8 mouse cellular contexts compared by ENCODE assay signal in genomic region chr17:28523355-28524008, GRCm38 (mm10). TPM values are rescaled to one million over a fixed set of nuclear protein-coding genes. Genes with fewer than 3 reads are reported as not detected.
A peak's percentile ranks its signal among the peaks of the same experiment; 100 is the strongest.
DNase-seq lines count a peak whose midpoint lies in the region; ATAC-seq and TF ChIP-seq lines count a peak whose summit lies in the region.

No protein-coding gene starts in this region.

- no peaks in the 10 kb centered on the region for H3K27me3 ChIP-seq in liver, adult 2 months (ENCODE audit: control insufficient read depth, insufficient read depth, low read length)
- H3K27me3 ChIP-seq in hindbrain, postnatal 0 days (ENCODE audit: insufficient read depth, low read length), result no peaks in the 10 kb centered on the region
- peaks cover 35% of the 10 kb centered on the region for H3K27me3 ChIP-seq in neural tube, embryonic 12.5 days (replicated peaks)

- H3K9ac ChIP-seq in liver, adult 2 months (ENCODE audit: low read depth, low read length), result peak overlapping the region; percentile 87
- peak overlapping the region; percentile 92 for H3K9ac ChIP-seq in hindbrain, postnatal 0 days (replicated peaks; ENCODE audit: low read length)
- peak overlapping the region; percentile 77; the same call in 1 of the 2 replicates for H3K9ac ChIP-seq in neural tube, embryonic 12.5 days

- WGBS in liver, adult 2 months, result 10% methylated on average over 28 of the region's 28 CpGs
- 8% methylated on average over 28 of the region's 28 CpGs for WGBS in hindbrain, postnatal 0 days
- 8% methylated on average over 28 of the region's 28 CpGs for WGBS in neural tube, embryonic 12.5 days

- H3K27ac ChIP-seq in liver, adult 2 months (replicated peaks; ENCODE audit: insufficient read depth, low read depth, low read length), result peak overlapping the region; percentile 69
- peak overlapping the region; percentile 95 for H3K27ac ChIP-seq in hindbrain, postnatal 0 days
- H3K27ac ChIP-seq in neural tube, embryonic 12.5 days, result no peak overlapping the region

- H3K4me2 ChIP-seq in hindbrain, postnatal 0 days (ENCODE audit: low read depth, low read length), result peak overlapping the region; percentile 84
- H3K4me2 ChIP-seq in neural tube, embryonic 12.5 days (replicated peaks), result peak overlapping the region; percentile 96

- DNase-seq in liver, adult 2 months (ENCODE audit: extremely low read depth, low read depth, low spot score), result no peak
- DNase-seq in liver, result no peak
- DNase-seq in brain, adult 2 months (ENCODE audit: low read depth, low spot score), result peak; percentile 41
- peak; percentile 31 for DNase-seq in hindbrain, postnatal 0 days (ENCODE audit: low spot score)
- no peak for DNase-seq in gastrocnemius, postnatal 14 days
- no peak for DNase-seq in frontal cortex, adult 2 months (ENCODE audit: extremely low spot score in 1 of 2, low spot score in 1 of 2)
- no peak for DNase-seq in adrenal gland, postnatal 10 days

- H3K4me1 ChIP-seq in liver, adult 2 months (ENCODE audit: control insufficient read depth, insufficient read depth, low read length), result peaks cover 14% of the 10 kb centered on the region
- peaks cover 6% of the 10 kb centered on the region; the same call in 1 of the 2 replicates for H3K4me1 ChIP-seq in hindbrain, postnatal 0 days (ENCODE audit: insufficient read depth, low read length)
- H3K4me1 ChIP-seq in neural tube, embryonic 12.5 days, result peaks cover 11% of the 10 kb centered on the region

- H3K79me2 ChIP-seq in liver, adult 2 months (ENCODE audit: control insufficient read depth, insufficient read depth, low read length), result no peaks in the 10 kb centered on the region

- intact Hi-C loops in gastrocnemius, postnatal 14 days (cut with DNase I; ENCODE audit: low total_unique reads), result loop anchor here (5.0 kb wide), 1 partner anchor 36 kb away; no protein-coding TSS in a partner anchor

- H3K4me3 ChIP-seq in liver, adult 2 months (ENCODE audit: insufficient read depth, low read depth, low read length), result peak overlapping the region; percentile 78
- H3K4me3 ChIP-seq in hindbrain, postnatal 0 days (ENCODE audit: low read length), result peak overlapping the region; percentile 73
- peak overlapping the region; percentile 66 for H3K4me3 ChIP-seq in neural tube, embryonic 12.5 days

- no peaks in the 10 kb centered on the region for H3K36me3 ChIP-seq in liver, adult 2 months (ENCODE audit: control insufficient read depth, insufficient read depth, low read length)
- H3K36me3 ChIP-seq in hindbrain, postnatal 0 days (ENCODE audit: insufficient read depth, low read length), result no peaks in the 10 kb centered on the region
- H3K36me3 ChIP-seq in neural tube, embryonic 12.5 days, result no peaks in the 10 kb centered on the region

- H3K9me3 ChIP-seq in hindbrain, postnatal 0 days (ENCODE audit: low read length), result no peaks in the 10 kb centered on the region
- no peaks in the 10 kb centered on the region for H3K9me3 ChIP-seq in neural tube, embryonic 12.5 days

- peak; percentile 31; the same call in 1 of the 2 replicates for ATAC-seq in hindbrain, postnatal 0 days
- ATAC-seq in neural tube, embryonic 12.5 days (ENCODE audit: low FRiP score, low read depth), result 0 out of 2 replicates have a peak, but pooled peaks have one; percentile 18

- TF ChIP-seq CTCF in liver, adult 2 months (IDR thresholded peaks at IDR 0.05; ENCODE audit: low read depth, low read length), result no peak
- TF ChIP-seq CTCF in hindbrain, postnatal 0 days (IDR thresholded peaks at IDR 0.05; ENCODE audit: low read depth), result no peak

- no peak for TF ChIP-seq POLR2A in liver, adult 2 months (IDR thresholded peaks at IDR 0.05; ENCODE audit: extremely low read depth, insufficient read depth, low read length)

RNA-seq across cellular contexts. Expression of gene Fkbp5, which starts 6.2 kb away (rescaled TPM):
- total RNA-seq in liver, adult 2 months (2014; rRNA removed), result 25.6 and 30.3 TPM in 2 replicates
- polyA plus RNA-seq in liver, adult 2 months (2012; rRNA removed), result 17.7 and 29.8 TPM in 2 replicates
- 27.5 and 31.3 TPM in 2 replicates for total RNA-seq in hindbrain, postnatal 0 days (2014; rRNA removed)
- polyA plus RNA-seq in hindbrain, postnatal 0 days (2015; fragmentation: Nextera tagmentation; extraction: Ambion mirVana), result 18.5 and 20.0 TPM in 2 replicates
- polyA plus RNA-seq in neural tube, embryonic 12.5 days (2016; fragmentation: Nextera tagmentation; extraction: Ambion mirVana), result 34.1 and 35.1 TPM in 2 replicates
- 100 to 1,000 TPM in 1 of 2 experiments, 1 to 10 TPM in 1; 9.2 to 104 TPM for total RNA-seq in gastrocnemius, postnatal 14 days (2021)
- 16.3 and 18.9 TPM in 2 replicates for polyA plus RNA-seq in frontal cortex, adult 2 months (2012; rRNA removed)
- 10 to 100 TPM; 55.4 to 95.1 TPM for total RNA-seq in adrenal gland, postnatal 10 days (2021)

RNA-seq across cellular contexts. Expression of gene Armc12, which starts 7.1 kb away (rescaled TPM):
- total RNA-seq in liver, adult 2 months (2014; rRNA removed), result not detected in 2 replicates
- polyA plus RNA-seq in liver, adult 2 months (2012; rRNA removed), result not detected in 2 replicates
- not detected in 2 replicates for total RNA-seq in hindbrain, postnatal 0 days (2014; rRNA removed)
- not detected in 2 replicates for polyA plus RNA-seq in hindbrain, postnatal 0 days (2015; fragmentation: Nextera tagmentation; extraction: Ambion mirVana)
- polyA plus RNA-seq in neural tube, embryonic 12.5 days (2016; fragmentation: Nextera tagmentation; extraction: Ambion mirVana), result not detected in 2 replicates
- total RNA-seq in gastrocnemius, postnatal 14 days (2021), result not detected
- not detected in 2 replicates for polyA plus RNA-seq in frontal cortex, adult 2 months (2012; rRNA removed)
- not detected for total RNA-seq in adrenal gland, postnatal 10 days (2021)

RNA-seq across cellular contexts. Expression of gene Clpsl2, which starts 25.7 kb away (rescaled TPM):
- not detected in 2 replicates for total RNA-seq in liver, adult 2 months (2014; rRNA removed)
- polyA plus RNA-seq in liver, adult 2 months (2012; rRNA removed), result not detected in 2 replicates
- total RNA-seq in hindbrain, postnatal 0 days (2014; rRNA removed), result not detected in 2 replicates
- polyA plus RNA-seq in hindbrain, postnatal 0 days (2015; fragmentation: Nextera tagmentation; extraction: Ambion mirVana), result not detected in 2 replicates
- not detected in 2 replicates for polyA plus RNA-seq in neural tube, embryonic 12.5 days (2016; fragmentation: Nextera tagmentation; extraction: Ambion mirVana)
- not detected for total RNA-seq in gastrocnemius, postnatal 14 days (2021)
- polyA plus RNA-seq in frontal cortex, adult 2 months (2012; rRNA removed), result not detected in 2 replicates
- not detected for total RNA-seq in adrenal gland, postnatal 10 days (2021)

RNA-seq across cellular contexts. Expression of gene Clps, which starts 37.1 kb away (rescaled TPM):
- 9.5 and 70.1 TPM in 2 replicates for total RNA-seq in liver, adult 2 months (2014; rRNA removed)
- 1.4 and 2.1 TPM in 2 replicates for polyA plus RNA-seq in liver, adult 2 months (2012; rRNA removed)
- total RNA-seq in hindbrain, postnatal 0 days (2014; rRNA removed), result not detected in 2 replicates
- polyA plus RNA-seq in hindbrain, postnatal 0 days (2015; fragmentation: Nextera tagmentation; extraction: Ambion mirVana), result not detected in 2 replicates
- not detected in 2 replicates for polyA plus RNA-seq in neural tube, embryonic 12.5 days (2016; fragmentation: Nextera tagmentation; extraction: Ambion mirVana)
- total RNA-seq in gastrocnemius, postnatal 14 days (2021), result not detected
- polyA plus RNA-seq in frontal cortex, adult 2 months (2012; rRNA removed), result 0.18 TPM in 1 of 2 replicates, not detected in the other
- total RNA-seq in adrenal gland, postnatal 10 days (2021), result not detected

RNA-seq across cellular contexts. Expression of gene Lhfpl5, which starts 52.0 kb away (rescaled TPM):
- total RNA-seq in liver, adult 2 months (2014; rRNA removed), result not detected in 2 replicates
- not detected in 2 replicates for polyA plus RNA-seq in liver, adult 2 months (2012; rRNA removed)
- total RNA-seq in hindbrain, postnatal 0 days (2014; rRNA removed), result 26.6 and 42.3 TPM in 2 replicates
- polyA plus RNA-seq in hindbrain, postnatal 0 days (2015; fragmentation: Nextera tagmentation; extraction: Ambion mirVana), result 27.3 and 29.7 TPM in 2 replicates
- 3.5 and 3.9 TPM in 2 replicates for polyA plus RNA-seq in neural tube, embryonic 12.5 days (2016; fragmentation: Nextera tagmentation; extraction: Ambion mirVana)
- not detected for total RNA-seq in gastrocnemius, postnatal 14 days (2021)
- 8.4 and 8.5 TPM in 2 replicates for polyA plus RNA-seq in frontal cortex, adult 2 months (2012; rRNA removed)
- 1 to 10 TPM; 1.5 to 1.7 TPM for total RNA-seq in adrenal gland, postnatal 10 days (2021)

Comparison
In these comparisons a context has a peak if more than half of its experiments do, and no peak if none do; other contexts are left out.
1. DNase-seq: peak in brain, adult 2 months (single experiment) and hindbrain, postnatal 0 days (single experiment); none in liver, adult 2 months (single experiment), liver (single experiment), gastrocnemius, postnatal 14 days (single experiment), frontal cortex, adult 2 months (0 of 2) and adrenal gland, postnatal 10 days (single experiment).
2. Peak in every context shown above with its lines, with median percentiles within 50 percentile points of each other: H3K4me3 ChIP-seq and H3K9ac ChIP-seq.